Mouse (Mus musculus) neural tube, embryonic 13.5 days (tissue): Measurements from ENCODE around the gene Morf4l2. TPM values are rescaled to one million over a fixed set of nuclear protein-coding genes. Genes with fewer than 3 reads are reported as not detected.
A peak's percentile ranks its signal among the peaks of the same experiment; 100 is the strongest.
"Not testable (repeated sequence)": the region's sequence is repeated elsewhere in the genome, so short reads cannot be mapped to it uniquely, and the experiment has no call there.

Experiments used
- ATAC-seq: fragments of 200-750 bp; cut with Nextera tagmentation; 2 replicates; pipeline ENCODE4 v1.8.0; 2017; ENCODE audit warnings: low read depth, mild to moderate bottlenecking, moderate TSS enrichment, moderate library complexity
- H3K27ac ChIP-seq: fragments of 300-500 bp; sonication (generic); replicated peaks from 2 replicates; pipeline ENCODE4 v1.5.1; 2015; ENCODE audit warnings: moderate library complexity, mild to moderate bottlenecking, inconsistent platforms
- H3K27me3 ChIP-seq: fragments of 300-500 bp; sonication (generic); 2 replicates; pipeline ENCODE4 v1.6.1; 2015; ENCODE audit warnings: mild to moderate bottlenecking, inconsistent platforms
- H3K36me3 ChIP-seq: fragments of 300-500 bp; sonication (generic); 2 replicates; pipeline ENCODE4 v1.6.1; 2015; ENCODE audit warnings: mild to moderate bottlenecking, inconsistent platforms
- H3K4me1 ChIP-seq: fragments of 300-500 bp; sonication (generic); replicated peaks from 2 replicates; pipeline ENCODE4 v1.6.1; 2015; ENCODE audit warnings: inconsistent platforms
- H3K4me2 ChIP-seq: fragments of 300-500 bp; sonication (generic); 2 replicates; pipeline ENCODE4 v1.6.1; 2015; ENCODE audit warnings: inconsistent platforms, mild to moderate bottlenecking, moderate library complexity
- H3K4me3 ChIP-seq: fragments of 300-500 bp; sonication (generic); 2 replicates; pipeline ENCODE4 v1.5.1; 2015; ENCODE audit warnings: mild to moderate bottlenecking, inconsistent platforms
- H3K9ac ChIP-seq: fragments of 300-500 bp; sonication (generic); 2 replicates; pipeline ENCODE4 v1.6.1; 2015; ENCODE audit warnings: moderate library complexity, mild to moderate bottlenecking, inconsistent platforms
- H3K9me3 ChIP-seq: fragments of 300-500 bp; sonication (generic); 2 replicates; pipeline ENCODE4 v1.6.1; 2016; ENCODE audit warnings: inconsistent platforms
- WGBS: fragments of 180-500 bp; shearing (Covaris S2); methylation state at CpG from one replicate; pipeline ENCODE4 v1.1.7; 2015; 5-methylcytosine and 5-hydroxymethylcytosine counted together
- polyA plus RNA-seq: library from polyadenylated mRNA; unstranded; fragments of >200 nt; fragmentation: Nextera tagmentation; extraction: Ambion mirVana; gene quantifications from 2 replicates; pipeline ENCODE4 v1.2.1, GENCODE M21; 2015

Gene Morf4l2
- polyA plus RNA-seq, 1 experiment from 2014 or later: 508 TPM

GRCm38 (mm10) chrX:136741651-136742201, 1.8 kb downstream of the Morf4l2 start:
- Histone ChIP-seq H3K4me3 (peak overlapping the region; percentile 54), H3K36me3 (no peaks in the 10 kb centered on the region), H3K27me3 (no peaks in the 10 kb centered on the region), H3K9me3 (no peaks in the 10 kb centered on the region), H3K9ac (peak overlapping the region; percentile 63), H3K4me2 (peak overlapping the region; percentile 59), H3K4me1 (peaks cover 9% of the 10 kb centered on the region), H3K27ac (peak overlapping the region; percentile 88)
- peak; percentile 86 for ATAC-seq
- 23% methylated on average over 46 of the region's 46 CpGs for WGBS

- H3K4me1 ChIP-seq: peaks cover 9% of the 10 kb centered on the region
- H3K36me3 ChIP-seq: peaks cover 2% of the 10 kb centered on the region; the same call in 1 of the 2 replicates
- peak; percentile 97 for ATAC-seq
- 23% methylated on average over 39 of the region's 39 CpGs for WGBS
- H3K4me2 ChIP-seq: peak overlapping the region; percentile 61
- H3K27ac ChIP-seq: peak overlapping the region; percentile 88
- H3K27me3 ChIP-seq: no peaks in the 10 kb centered on the region
- no peaks in the 10 kb centered on the region for H3K9me3 ChIP-seq
- peak overlapping the region; percentile 79 for H3K9ac ChIP-seq
- peak overlapping the region; percentile 54 for H3K4me3 ChIP-seq
Observed at GRCm38 (mm10) chrX:136740791-136741650, 2.5 kb downstream of the Morf4l2 start.

GRCm38 (mm10) chrX:136740087-136740790, 3.3 kb downstream of the Morf4l2 start:
- Histone ChIP-seq H3K9me3 (no peaks in the 10 kb centered on the region), H3K4me3 (peak overlapping the region; percentile 54), H3K27ac (peak overlapping the region; percentile 84), H3K9ac (peak overlapping the region; percentile 79), H3K27me3 (no peaks in the 10 kb centered on the region), H3K4me2 (peak overlapping the region; percentile 61), H3K4me1 (peaks cover 9% of the 10 kb centered on the region), H3K36me3 (peaks cover 5% of the 10 kb centered on the region; the same call in 1 of the 2 replicates)
- WGBS: 21% methylated on average over 15 of the region's 15 CpGs
- no peak for ATAC-seq

GRCm38 (mm10) chrX:136732016-136732415, 11.5 kb downstream of the Morf4l2 start:
- WGBS: 88% methylated on average over 4 of the region's 4 CpGs
- ATAC-seq: no peak
- H3K4me1 ChIP-seq: no peaks in the 10 kb centered on the region

GRCm38 (mm10) chrX:136714742-136715474, 28.6 kb downstream of the Morf4l2 start:
- not testable (repeated sequence) for H3K9me3 ChIP-seq, H3K4me1 ChIP-seq, H3K4me2 ChIP-seq, H3K36me3 ChIP-seq, H3K9ac ChIP-seq, H3K4me3 ChIP-seq
- 61% methylated on average over 3 of the region's 3 CpGs for WGBS
- H3K27ac ChIP-seq: 0 out of 2 replicates have a peak overlapping the region, but pooled peaks have one; percentile 18
- H3K27me3 ChIP-seq: peaks cover 13% of the 10 kb centered on the region
- ATAC-seq: peak; percentile 92

More at GRCm38 (mm10) chrX:136732016-136732415, 11.5 kb downstream of the Morf4l2 start:
- Histone ChIP-seq H3K27ac (no peak overlapping the region), H3K4me2 (no peak overlapping the region), H3K27me3 (no peaks in the 10 kb centered on the region), H3K4me3 (no peak overlapping the region), H3K36me3 (peaks cover 14% of the 10 kb centered on the region), H3K9me3 (no peaks in the 10 kb centered on the region), H3K9ac (no peak overlapping the region)

- peak; percentile 37 for ATAC-seq
- H3K27ac ChIP-seq: peak overlapping the region; percentile 92
- no peaks in the 10 kb centered on the region for H3K36me3 ChIP-seq
- no peaks in the 10 kb centered on the region for H3K9me3 ChIP-seq
- WGBS: 23% methylated on average over 14 of the region's 14 CpGs
- H3K4me2 ChIP-seq: peak overlapping the region; percentile 63
- peaks cover 7% of the 10 kb centered on the region for H3K27me3 ChIP-seq
- peak overlapping the region; percentile 79 for H3K9ac ChIP-seq
- H3K4me1 ChIP-seq: no peaks in the 10 kb centered on the region; the same call in 1 of the 2 replicates
- H3K4me3 ChIP-seq: peak overlapping the region; percentile 50
Observed at GRCm38 (mm10) chrX:136708782-136709181, 34.7 kb downstream of the Morf4l2 start.

- 13% methylated on average over 18 of the region's 18 CpGs for WGBS
Observed at GRCm38 (mm10) chrX:136708168-136708681, 35.3 kb downstream of the Morf4l2 start.

GRCm38 (mm10) chrX:136707446-136708167, 35.9 kb downstream of the Morf4l2 start, which contains the start of gene Tceal1:
Gene Tceal1 (plus strand): TSS chrX:136707982.
- Histone ChIP-seq H3K36me3 (no peaks in the 10 kb centered on the region), H3K4me3 (peak within 1 kb of the TSS; percentile 50), H3K9me3 (no peaks in the 10 kb centered on the region), H3K4me2 (peak within 1 kb of the TSS; percentile 63), H3K4me1 (no peaks in the 10 kb centered on the region; the same call in 1 of the 2 replicates), H3K9ac (peak within 1 kb of the TSS; percentile 79), H3K27me3 (peaks cover 2% of the 10 kb centered on the region; the same call in 1 of the 2 replicates), H3K27ac (peak within 1 kb of the TSS; percentile 92)
- peak; percentile 97 for ATAC-seq
- WGBS: 18% methylated on average over 15 of the region's 15 CpGs

More at GRCm38 (mm10) chrX:136708168-136708681, 35.3 kb downstream of the Morf4l2 start:
- Histone ChIP-seq H3K36me3 (no peaks in the 10 kb centered on the region), H3K4me2 (peak overlapping the region; percentile 63), H3K4me3 (peak overlapping the region; percentile 50), H3K9me3 (no peaks in the 10 kb centered on the region), H3K27me3 (peaks cover 3% of the 10 kb centered on the region; the same call in 1 of the 2 replicates), H3K4me1 (no peaks in the 10 kb centered on the region; the same call in 1 of the 2 replicates), H3K27ac (peak overlapping the region; percentile 92), H3K9ac (peak overlapping the region; percentile 79)
- peak; percentile 95 for ATAC-seq

- 79% methylated on average over 5 of the region's 5 CpGs for WGBS
- ATAC-seq: no peak
- H3K9ac ChIP-seq: no peak overlapping the region
Observed at GRCm38 (mm10) chrX:136693196-136693595, 50.3 kb downstream of the Morf4l2 start.

GRCm38 (mm10) chrX:136692294-136692675, 51.2 kb downstream of the Morf4l2 start:
- 74% methylated on average over 4 of the region's 4 CpGs for WGBS
- no peak for ATAC-seq
- H3K4me2 ChIP-seq: no peak overlapping the region
- no peaks in the 10 kb centered on the region for H3K4me1 ChIP-seq
- H3K27ac ChIP-seq: 0 out of 2 replicates have a peak overlapping the region, but pooled peaks have one; percentile 23
- H3K27me3 ChIP-seq: no peaks in the 10 kb centered on the region
- H3K36me3 ChIP-seq: no peaks in the 10 kb centered on the region
- H3K9me3 ChIP-seq: no peaks in the 10 kb centered on the region
- H3K4me3 ChIP-seq: no peak overlapping the region
- H3K9ac ChIP-seq: no peak overlapping the region

More at GRCm38 (mm10) chrX:136693196-136693595, 50.3 kb downstream of the Morf4l2 start:
- no peak overlapping the region for H3K27ac ChIP-seq
- no peaks in the 10 kb centered on the region for H3K36me3 ChIP-seq
- H3K4me2 ChIP-seq: no peak overlapping the region
- no peaks in the 10 kb centered on the region for H3K27me3 ChIP-seq
- H3K4me3 ChIP-seq: no peak overlapping the region
- no peaks in the 10 kb centered on the region for H3K4me1 ChIP-seq
- no peaks in the 10 kb centered on the region for H3K9me3 ChIP-seq
